Mouse (Mus musculus): ENCODE measurements around the gene Draxin. TPM values are rescaled to one million over a fixed set of nuclear protein-coding genes. Genes with fewer than 3 reads are reported as not detected.

Draxin gene
- total and polyA plus RNA-seq, 3 experiments: 0.04 TPM; not detected in 2

- Histone ChIP-seq H3K4me1 (ENCODE audit: control insufficient read depth in 1 of 2, insufficient read depth in 2 of 2) (peaks cover 0 to 6% of the 10 kb centered on the region in 2 experiments; a peak in 2 of 4 replicates), H3K4me2 (ENCODE audit: insufficient read depth, low read depth, poor library complexity, severe bottlenecking) (no peak overlapping the region), H3K4me3 (replicated peaks in 1 of 3; ENCODE audit: low read depth in 2 of 3, low read length in 2 of 3, poor library complexity in 1 of 3) (no peak overlapping the region), H3K79me2 (replicated peaks; ENCODE audit: control insufficient read depth, extremely low read depth, insufficient read depth, poor library complexity, severe bottlenecking) (no peaks in the 10 kb centered on the region), H3K9ac (ENCODE audit: insufficient read depth, low read depth) (no peak overlapping the region), H3K36me3 (replicated peaks in 1 of 2; ENCODE audit: control insufficient read depth in 1 of 2, insufficient read depth in 1 of 2, low read length in 1 of 2) (no peaks in the 10 kb centered on the region), H3K27me3 (replicated peaks) (peaks cover 79% of the 10 kb centered on the region), H3K27ac (ENCODE audit: insufficient read depth, low read depth) (no peak overlapping the region), H3K9me3 (replicated peaks; ENCODE audit: low read length) (no peaks in the 10 kb centered on the region)
- dilution Hi-C loops (cut with MboI; ENCODE audit: extremely low pct_ligation_motif_present, extremely low pct_unique_long_range_greater_than_20kb, low sequenced_read_pairs): no loop called here
- in situ Hi-C loops (cut with MboI; ENCODE audit: low pct_ligation_motif_present, low pct_unique_long_range_greater_than_20kb, low sequenced_read_pairs): no loop called here
- TF ChIP-seq SMC3 (IDR thresholded peaks at IDR 0.05; ENCODE audit: low read depth, low read length): no peak
- no peak for TF ChIP-seq JUN (IDR thresholded peaks at IDR 0.05; ENCODE audit: insufficient read depth, low read depth, low read length)
- no peak for TF ChIP-seq POLR2A (IDR thresholded peaks at IDR 0.05; ENCODE audit: low read depth, low read length)
- TF ChIP-seq GABPA (IDR thresholded peaks at IDR 0.05; ENCODE audit: insufficient replicate concordance, low read depth, low read length): no peak
- TF ChIP-seq CHD1 (IDR thresholded peaks at IDR 0.05; ENCODE audit: low read depth, low read length): no peak
- no peak for TF ChIP-seq ZNF384 (IDR thresholded peaks at IDR 0.05; ENCODE audit: low read depth, low read length)
- TF ChIP-seq RCOR1 (conservative IDR thresholded peaks at IDR 0.05; ENCODE audit: low read depth, low read length): no peak
- no peak for TF ChIP-seq JUND (conservative IDR thresholded peaks at IDR 0.05; ENCODE audit: low read depth, low read length)
- no peak for TF ChIP-seq NELFE (IDR thresholded peaks at IDR 0.05; ENCODE audit: low read depth, low read length)
- TF ChIP-seq SIN3A (IDR thresholded peaks at IDR 0.05; ENCODE audit: low read length): no peak
- no peak for TF ChIP-seq ZKSCAN1 (IDR thresholded peaks at IDR 0.05; ENCODE audit: borderline replicate concordance, low read depth, low read length)
- TF ChIP-seq MEF2A (IDR thresholded peaks at IDR 0.05; ENCODE audit: borderline replicate concordance, low read depth, low read length): no peak
- no peak for TF ChIP-seq RAD21 (IDR thresholded peaks at IDR 0.05; ENCODE audit: low read depth, low read length)
- no peak for TF ChIP-seq POLR2AphosphoS2 (IDR thresholded peaks at IDR 0.05; ENCODE audit: low read depth, low read length)
- no peak for TF ChIP-seq ZC3H11A (IDR thresholded peaks at IDR 0.05; ENCODE audit: low read depth, low read length)
- TF ChIP-seq ETS1 (conservative IDR thresholded peaks at IDR 0.05; ENCODE audit: low read depth, low read length): no peak
- no peak for TF ChIP-seq CTCF (conservative IDR thresholded peaks at IDR 0.05 in 1 of 2, IDR thresholded peaks at IDR 0.05 in 1 of 2; ENCODE audit: low read depth in 2 of 2, low read length in 2 of 2)
- no peak for TF ChIP-seq E2F4 (IDR thresholded peaks at IDR 0.05; ENCODE audit: insufficient replicate concordance, low read depth, low read length)
- TF ChIP-seq EP300 (IDR thresholded peaks at IDR 0.05; ENCODE audit: low read length): no peak
- DNase-seq (ENCODE audit: extremely low read depth): no peak
Measured at GRCm38 (mm10) chr4:148131497-148132081, 1.1 kb upstream of the Draxin start.

GRCm38 (mm10) chr4:148130133-148130532 is 365 bp downstream of the Draxin start, which contains the start of gene Mad2l2:
Mad2l2 (plus strand) TSS chr4:148130384.
- Histone ChIP-seq H3K27ac (ENCODE audit: insufficient read depth, low read depth) (no peak within 1 kb of the TSS), H3K4me2 (ENCODE audit: insufficient read depth, low read depth, poor library complexity, severe bottlenecking) (no peak within 1 kb of the TSS), H3K27me3 (replicated peaks) (peaks cover 87% of the 10 kb centered on the region), H3K9me3 (replicated peaks; ENCODE audit: low read length) (no peaks in the 10 kb centered on the region), H3K4me3 (replicated peaks in 1 of 3; ENCODE audit: low read depth in 2 of 3, low read length in 2 of 3, poor library complexity in 1 of 3) (no peak within 1 kb of the TSS), H3K36me3 (replicated peaks in 1 of 2; ENCODE audit: control insufficient read depth in 1 of 2, insufficient read depth in 1 of 2, low read length in 1 of 2) (no peaks in the 10 kb centered on the region), H3K4me1 (ENCODE audit: control insufficient read depth in 1 of 2, insufficient read depth in 2 of 2) (peaks cover 0 to 6% of the 10 kb centered on the region in 2 experiments; a peak in 2 of 4 replicates), H3K9ac (ENCODE audit: insufficient read depth, low read depth) (no peak within 1 kb of the TSS), H3K79me2 (replicated peaks; ENCODE audit: control insufficient read depth, extremely low read depth, insufficient read depth, poor library complexity, severe bottlenecking) (no peaks in the 10 kb centered on the region)
- dilution Hi-C loops (cut with MboI; ENCODE audit: extremely low pct_ligation_motif_present, extremely low pct_unique_long_range_greater_than_20kb, low sequenced_read_pairs): no loop called here
- no peak for DNase-seq (ENCODE audit: extremely low read depth)
- in situ Hi-C loops (cut with MboI; ENCODE audit: low pct_ligation_motif_present, low pct_unique_long_range_greater_than_20kb, low sequenced_read_pairs): no loop called here
- TF ChIP-seq EP300 (IDR thresholded peaks at IDR 0.05; ENCODE audit: low read length) (no peak), JUND (conservative IDR thresholded peaks at IDR 0.05; ENCODE audit: low read depth, low read length) (no peak), SMC3 (IDR thresholded peaks at IDR 0.05; ENCODE audit: low read depth, low read length) (no peak), BHLHE40 (IDR thresholded peaks at IDR 0.05; ENCODE audit: low read depth, low read length) (no peak), CHD1 (IDR thresholded peaks at IDR 0.05; ENCODE audit: low read depth, low read length) (no peak), E2F4 (IDR thresholded peaks at IDR 0.05; ENCODE audit: insufficient replicate concordance, low read depth, low read length) (no peak), ZKSCAN1 (IDR thresholded peaks at IDR 0.05; ENCODE audit: borderline replicate concordance, low read depth, low read length) (no peak), MAFK (IDR thresholded peaks at IDR 0.05; ENCODE audit: insufficient replicate concordance, low read length) (no peak), KAT2A (IDR thresholded peaks at IDR 0.05; ENCODE audit: insufficient replicate concordance, low read length) (no peak), RCOR1 (conservative IDR thresholded peaks at IDR 0.05; ENCODE audit: low read depth, low read length) (no peak), MEF2A (IDR thresholded peaks at IDR 0.05; ENCODE audit: borderline replicate concordance, low read depth, low read length) (no peak), MXI1 (IDR thresholded peaks at IDR 0.05; ENCODE audit: low read depth, low read length) (no peak), PAX5 (IDR thresholded peaks at IDR 0.05; ENCODE audit: low read length) (no peak), JUN (IDR thresholded peaks at IDR 0.05; ENCODE audit: insufficient read depth, low read depth, low read length) (no peak), POLR2A (IDR thresholded peaks at IDR 0.05; ENCODE audit: low read depth, low read length) (no peak), ETS1 (conservative IDR thresholded peaks at IDR 0.05; ENCODE audit: low read depth, low read length) (no peak), ELF1 (IDR thresholded peaks at IDR 0.05; ENCODE audit: low read depth, low read length) (no peak)
